Mouse (Mus musculus) heart, postnatal 0 days (tissue): ENCODE data around the gene Ccdc96. TPM values are rescaled to one million over a fixed set of nuclear protein-coding genes. Genes with fewer than 3 reads are reported as not detected.

Source experiments
- ATAC-seq: fragments of 200-750 bp; cut with Nextera tagmentation; 2 replicates; pipeline ENCODE4 v1.8.0; 2017; ENCODE audit warnings: low read depth, moderate number of reproducible peaks, moderate library complexity; ENCODE audit not compliant: insufficient read depth
- DNase-seq: peaks from one replicate; pipeline ENCODE4 v3.0.0-alpha.2; 2016; ENCODE audit warnings: low spot score
- H3K27ac ChIP-seq: fragments of 300-500 bp; sonication (generic); 2 replicates; pipeline ENCODE4 v1.5.1; 2014; ENCODE audit warnings: low read depth, mild to moderate bottlenecking
- H3K27me3 ChIP-seq: fragments of 300-500 bp; sonication (generic); 2 replicates; pipeline ENCODE4 v1.6.1; 2014; ENCODE audit warnings: low read length, mixed read lengths; ENCODE audit not compliant: control insufficient read depth, insufficient read depth
- H3K36me3 ChIP-seq: fragments of 300-500 bp; sonication (generic); replicated peaks from 2 replicates; pipeline ENCODE4 v1.6.1; 2014; ENCODE audit warnings: low read length, mixed read lengths; ENCODE audit not compliant: control insufficient read depth, insufficient read depth
- H3K4me1 ChIP-seq: fragments of 300-500 bp; sonication (generic); 2 replicates; pipeline ENCODE4 v1.6.1; 2014; ENCODE audit warnings: antibody characterized with exemption; ENCODE audit not compliant: control insufficient read depth, insufficient read depth
- H3K4me2 ChIP-seq: fragments of 300-500 bp; sonication (generic); 2 replicates; pipeline ENCODE4 v1.6.1; 2014; ENCODE audit warnings: low read depth, mild to moderate bottlenecking, low read length, moderate library complexity
- H3K4me3 ChIP-seq: fragments of 300-500 bp; sonication (generic); 2 replicates; pipeline ENCODE4 v1.5.1; 2014; ENCODE audit warnings: low read depth, low read length
- H3K9ac ChIP-seq: fragments of 300-500 bp; sonication (generic); replicated peaks from 2 replicates; pipeline ENCODE4 v1.6.1; 2014; ENCODE audit warnings: low read depth, low read length, mixed read lengths
- H3K9me3 ChIP-seq: fragments of 300-500 bp; sonication (generic); replicated peaks from 2 replicates; pipeline ENCODE4 v1.6.1; 2016; ENCODE audit warnings: low read length; ENCODE audit not compliant: control insufficient read depth
- CTCF ChIP-seq: IDR thresholded peaks from 2 replicates; pipeline ENCODE4 v1.5.1; 2016; ENCODE audit warnings: antibody characterized with exemption, control low read depth, low read depth
- EP300 ChIP-seq: IDR thresholded peaks from 2 replicates; pipeline ENCODE4 v1.6.1; 2016; ENCODE audit warnings: antibody characterized with exemption, low read depth
- WGBS: fragments of 180-500 bp; shearing (Covaris S2); extraction: QIAGEN DNeasy Blood & Tissue Kit; methylation state at CpG from one replicate; pipeline ENCODE4 v1.1.7; 2014; 5-methylcytosine and 5-hydroxymethylcytosine counted together
- polyA plus RNA-seq: library from polyadenylated mRNA; unstranded; fragments of >200 nt; fragmentation: Nextera tagmentation; extraction: Ambion mirVana; gene quantifications from 2 replicates; pipeline ENCODE4 v1.2.1, GENCODE M21; 2015
- total RNA-seq: library from RNA; depleted of rRNA; stranded (reverse); fragments of >200 nt; gene quantifications from 2 replicates; pipeline ENCODE4 v1.2.3, GENCODE M21; 2014; ENCODE audit warnings: low replicate concordance; rRNA removed

Ccdc96 gene
- total RNA-seq (not detected in 2 replicates), polyA plus RNA-seq (0.19 and 0.25 TPM in 2 replicates)

DNA sequence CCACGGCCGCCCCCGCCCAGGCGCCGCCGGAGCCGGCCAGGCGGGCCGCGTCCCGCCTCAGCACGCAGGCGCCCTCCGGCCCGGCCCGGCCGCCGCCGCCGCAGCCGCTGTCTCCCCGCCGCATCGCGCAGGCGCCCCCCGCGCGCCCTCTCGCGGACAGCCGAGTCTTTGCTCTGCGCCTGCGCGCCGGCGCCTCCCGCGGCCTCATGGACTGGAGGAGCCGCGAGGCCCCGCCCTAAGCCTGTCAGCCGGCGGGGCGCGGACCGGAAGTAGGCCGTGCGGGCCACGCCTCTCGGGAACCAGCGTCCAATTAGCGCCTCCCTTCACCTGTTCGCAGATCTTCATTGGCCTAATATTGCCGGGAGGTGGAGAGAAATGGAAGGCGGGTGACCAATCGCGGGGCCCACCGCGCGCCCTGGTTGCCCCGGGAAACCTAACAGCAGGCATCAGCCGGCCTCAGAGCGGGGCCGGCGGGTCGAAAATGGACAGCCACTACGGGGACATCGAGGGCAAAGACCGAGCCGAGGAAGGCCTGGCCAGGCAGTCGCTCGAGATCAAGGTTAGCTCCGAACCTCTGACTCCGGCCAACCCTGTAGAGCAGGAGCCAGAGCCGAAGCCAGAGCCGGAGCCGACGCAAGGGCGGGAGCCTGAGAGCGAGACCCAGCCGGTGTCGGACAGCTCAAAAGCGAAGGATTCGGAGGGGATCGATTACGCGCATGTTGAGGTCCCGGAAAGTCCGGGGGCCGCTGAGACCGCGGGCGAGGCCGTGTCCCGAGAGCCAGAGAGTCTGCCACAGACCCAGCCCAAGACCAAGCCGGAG lies at the start of gene Ccdc96, which contains the start of gene Tada2b:
Ccdc96 (plus strand) TSS at position 418 of the 820 bp plus-strand sequence.
Tada2b (minus strand) TSS at position 115 of the 820 bp plus-strand sequence.
- peaks cover 34% of the 10 kb centered on the region for H3K4me1 ChIP-seq
- peak; percentile 44 for TF ChIP-seq CTCF
- TF ChIP-seq EP300, result no peak
- peak; percentile 98 for ATAC-seq
- no peaks in the 10 kb centered on the region for H3K9me3 ChIP-seq
- H3K36me3 ChIP-seq, result no peaks in the 10 kb centered on the region
- H3K27ac ChIP-seq, result peak within 1 kb of the TSS; percentile 78
- H3K9ac ChIP-seq, result peak within 1 kb of the TSS; percentile 83
- peak within 1 kb of the TSS; percentile 96 for H3K4me2 ChIP-seq
- peak; percentile 99 for DNase-seq
- peak within 1 kb of the TSS; percentile 79 for H3K4me3 ChIP-seq
- H3K27me3 ChIP-seq, result peaks cover 14% of the 10 kb centered on the region
- WGBS, result under 1% methylated on average over 72 of the region's 97 CpGs

- Histone ChIP-seq H3K9ac (no peak overlapping the region), H3K4me1 (no peaks in the 10 kb centered on the region), H3K4me2 (no peak overlapping the region), H3K9me3 (no peaks in the 10 kb centered on the region), H3K27me3 (peaks cover 10% of the 10 kb centered on the region; the same call in 1 of the 2 replicates), H3K4me3 (no peak overlapping the region), H3K27ac (no peak overlapping the region), H3K36me3 (no peaks in the 10 kb centered on the region)
- no peak for DNase-seq
- WGBS, result 54% methylated on average over 4 of the region's 4 CpGs
- ATAC-seq, result no peak
- TF ChIP-seq CTCF (no peak), EP300 (no peak)
Observed at GRCm38 (mm10) chr5:36436858-36437257, 47.5 kb upstream of the Ccdc96 start.

- WGBS, result 37% methylated on average over 3 of the region's 3 CpGs
- no peaks in the 10 kb centered on the region for H3K9me3 ChIP-seq
- no peak overlapping the region for H3K27ac ChIP-seq
- no peaks in the 10 kb centered on the region for H3K4me1 ChIP-seq
- H3K27me3 ChIP-seq, result peaks cover 33% of the 10 kb centered on the region
- no peak overlapping the region for H3K4me2 ChIP-seq
- H3K9ac ChIP-seq, result no peak overlapping the region
- no peaks in the 10 kb centered on the region for H3K36me3 ChIP-seq
- H3K4me3 ChIP-seq, result no peak overlapping the region
- TF ChIP-seq EP300, result no peak
- no peak for TF ChIP-seq CTCF
- ATAC-seq (peak; percentile 46; the same call in 1 of the 2 replicates), DNase-seq (no peak)
Observed at GRCm38 (mm10) chr5:36440741-36441140, 43.6 kb upstream of the Ccdc96 start.

DNA sequence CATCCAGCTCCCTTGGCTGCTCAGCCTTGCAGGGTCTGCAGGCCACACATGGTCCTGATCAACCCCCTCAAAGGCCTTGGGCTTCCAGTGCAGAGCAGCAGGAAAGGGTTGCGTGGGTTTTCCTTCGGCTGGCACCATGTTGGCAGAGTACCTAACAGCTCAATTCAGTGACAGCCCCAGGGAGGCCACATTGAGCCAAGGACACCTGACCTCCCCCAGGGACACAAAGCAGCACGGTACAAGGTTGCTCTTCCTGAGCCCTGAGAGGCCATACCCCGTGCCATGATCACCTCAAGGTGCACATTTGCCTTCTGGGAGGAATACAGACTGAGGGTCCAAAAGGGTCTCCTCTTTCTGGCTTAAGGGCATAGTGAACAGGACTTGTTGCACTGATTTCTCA lies 39.8 kb upstream of the Ccdc96 start:
- H3K9ac ChIP-seq, result no peak overlapping the region
- no peak for TF ChIP-seq EP300
- peaks cover 4% of the 10 kb centered on the region for H3K4me1 ChIP-seq
- DNase-seq (no peak), ATAC-seq (no peak)
- no peaks in the 10 kb centered on the region for H3K36me3 ChIP-seq
- H3K27ac ChIP-seq, result no peak overlapping the region
- no peak overlapping the region for H3K4me2 ChIP-seq
- WGBS, result 58% methylated on average over 4 of the region's 4 CpGs
- H3K4me3 ChIP-seq, result no peak overlapping the region
- H3K27me3 ChIP-seq, result peaks cover 59% of the 10 kb centered on the region
- H3K9me3 ChIP-seq, result no peaks in the 10 kb centered on the region

- Histone ChIP-seq H3K4me3 (no peak overlapping the region), H3K9me3 (no peaks in the 10 kb centered on the region), H3K36me3 (no peaks in the 10 kb centered on the region), H3K27ac (no peak overlapping the region), H3K9ac (no peak overlapping the region), H3K4me1 (peaks cover 7% of the 10 kb centered on the region), H3K27me3 (peaks cover 59% of the 10 kb centered on the region), H3K4me2 (no peak overlapping the region)
- ATAC-seq (no peak), DNase-seq (no peak)
- TF ChIP-seq EP300, result no peak
- TF ChIP-seq CTCF, result no peak
- WGBS, result 44% methylated on average over 8 of the region's 8 CpGs
Observed at GRCm38 (mm10) chr5:36445028-36445427, 39.4 kb upstream of the Ccdc96 start.
